In the genomic region with DNA sequence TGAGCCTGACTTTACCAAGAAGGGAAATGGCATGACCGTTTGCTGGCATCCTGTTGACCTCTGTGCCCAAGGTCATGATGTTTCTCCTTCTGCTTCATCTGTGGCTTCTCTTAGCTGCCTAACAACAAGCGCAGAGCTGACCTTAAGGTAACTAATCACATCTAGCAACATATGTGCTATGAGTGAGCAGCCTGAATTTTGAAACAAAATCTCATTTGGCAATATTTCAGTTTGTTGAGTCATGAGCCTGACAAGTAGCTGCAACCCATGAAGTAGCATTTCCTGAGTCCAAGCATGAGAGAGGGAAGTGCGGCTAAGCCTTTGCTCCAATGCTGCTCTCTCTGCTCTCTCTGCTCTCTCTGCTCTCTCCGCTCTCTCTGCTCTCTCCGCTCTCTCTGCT, we compare ENCODE assay signal across 12 mouse cellular contexts. TPM values are rescaled to one million over a fixed set of nuclear protein-coding genes. Genes with fewer than 3 reads are reported as not detected.
DNase-seq lines count a peak whose midpoint lies in the region; ATAC-seq lines count a peak whose summit lies in the region.
"Had no signal": no experiment of that assay in that cellular context is flagged by ENCODE, and none has a peak within 500 bp of the region (broad histone marks: within the 10 kb centered on the region; RNA-seq: fewer than 3 reads in every experiment).

No protein-coding gene starts in this region.

- DNase-seq in adrenal gland, adult (ENCODE audit: inconsistent age in 2 of 2, low spot score in 1 of 2), result peak; percentile 19 to 83
- no peak for DNase-seq in adrenal gland, postnatal 25 days
- peak; percentile 3 for DNase-seq in right cerebral cortex, adult 18-20 months
- DNase-seq in right cerebral cortex, postnatal 4 days, result no peak
- DNase-seq in cerebellum, adult 9-10 months, result no peak
- no peak for DNase-seq in embryo, embryonic 10.5 days (ENCODE audit: low spot score)

- whole genome bisulfite sequencing in kidney, embryonic 16.5 days, result 87% methylated on average over 5 of the region's 5 CpGs

- H3K4me3 ChIP-seq in kidney, embryonic 16.5 days (ENCODE audit: low read length), result no peak overlapping the region
- H3K4me3 ChIP-seq: hindbrain, embryonic 12.5 days; limb, embryonic 10.5 days had no signal

- no peaks in the 10 kb centered on the region for H3K27me3 ChIP-seq in kidney, embryonic 16.5 days (ENCODE audit: insufficient read depth, low read length)
- H3K27me3 ChIP-seq: hindbrain, embryonic 12.5 days had no signal

- no peak overlapping the region for H3K9ac ChIP-seq in kidney, embryonic 16.5 days (replicated peaks; ENCODE audit: low read length)
- H3K9ac ChIP-seq: hindbrain, embryonic 12.5 days had no signal

- no peaks in the 10 kb centered on the region for H3K9me3 ChIP-seq in kidney, embryonic 16.5 days (ENCODE audit: low read length)
- H3K9me3 ChIP-seq: hindbrain, embryonic 12.5 days; limb, embryonic 10.5 days had no signal

- H3K4me2 ChIP-seq in kidney, embryonic 16.5 days (replicated peaks; ENCODE audit: low read depth, low read length), result no peak overlapping the region
- H3K4me2 ChIP-seq: hindbrain, embryonic 12.5 days had no signal

- peaks cover 13% of the 10 kb centered on the region; the same call in 1 of the 2 replicates for H3K4me1 ChIP-seq in kidney, embryonic 16.5 days (ENCODE audit: insufficient read depth, low read length)
- H3K4me1 ChIP-seq: hindbrain, embryonic 12.5 days; limb, embryonic 10.5 days had no signal

- H3K36me3 ChIP-seq in kidney, embryonic 16.5 days (ENCODE audit: insufficient read depth, low read length), result no peaks in the 10 kb centered on the region
- H3K36me3 ChIP-seq: hindbrain, embryonic 12.5 days; limb, embryonic 10.5 days had no signal

- no peak overlapping the region for H3K27ac ChIP-seq in kidney, embryonic 16.5 days (ENCODE audit: low read length)
- H3K27ac ChIP-seq: hindbrain, embryonic 12.5 days; limb, embryonic 10.5 days had no signal

- peak; percentile 85 to 88 for ATAC-seq in hematopoietic stem cell, adult 5-6 weeks (replicated peaks in 1 of 2; ENCODE audit: insufficient read depth in 1 of 2, low FRiP score in 2 of 2, low TSS enrichment in 1 of 2, low read depth in 1 of 2, poor library complexity in 2 of 2, severe bottlenecking in 2 of 2)
- ATAC-seq in kidney, embryonic 16.5 days (ENCODE audit: low FRiP score, low TSS enrichment), result no peak

RNA-seq across cellular contexts. Expression of a gene that starts 9.4 kb away (rescaled TPM):
- total RNA-seq in adrenal gland, postnatal 25 days (2021), result 0.73 and 1.00 TPM in 2 replicates
- total RNA-seq in hematopoietic stem cell, adult 5-6 weeks (2017), result not detected in 2 replicates
- 0.75 and 1.5 TPM in 2 replicates for polyA plus RNA-seq in kidney, embryonic 16.5 days (2015; fragmentation: Nextera tagmentation; extraction: Ambion mirVana)
- polyA plus RNA-seq: neural tube, embryonic 11.5 days had no signal

RNA-seq across cellular contexts. Expression of a gene that starts 22.0 kb away (rescaled TPM):
- 1.1 TPM in 1 of 2 replicates, not detected in the other for total RNA-seq in adrenal gland, postnatal 25 days (2021)
- total RNA-seq in hematopoietic stem cell, adult 5-6 weeks (2017), result 59.1 and 228 TPM in 2 replicates
- 0.10 TPM in 1 of 2 replicates, not detected in the other for polyA plus RNA-seq in kidney, embryonic 16.5 days (2015; fragmentation: Nextera tagmentation; extraction: Ambion mirVana)
- total RNA-seq: layer of hippocampus, postnatal 10 days had no signal
- polyA plus RNA-seq: hindbrain, embryonic 12.5 days; limb, embryonic 10.5 days; neural tube, embryonic 11.5 days had no signal

RNA-seq across cellular contexts. Expression of a gene that starts 49.2 kb away (rescaled TPM):
- 12.4 and 18.7 TPM in 2 replicates for total RNA-seq in adrenal gland, postnatal 25 days (2021)
- 25.7 and 26.4 TPM in 2 replicates for total RNA-seq in hematopoietic stem cell, adult 5-6 weeks (2017)
- polyA plus RNA-seq in kidney, embryonic 16.5 days (2015; fragmentation: Nextera tagmentation; extraction: Ambion mirVana), result 40.0 and 41.5 TPM in 2 replicates

Comparison
In these comparisons a context has a peak if more than half of its experiments do, and no peak if none do; other contexts are left out.
1. DNase-seq: peak in adrenal gland, adult (2 of 2) and right cerebral cortex, adult 18-20 months (single experiment); none in adrenal gland, postnatal 25 days (single experiment), right cerebral cortex, postnatal 4 days (single experiment), cerebellum, adult 9-10 months (single experiment) and embryo, embryonic 10.5 days (single experiment).
2. RNA of a gene that starts 22.0 kb away (total RNA-seq): 59.1 to 228 TPM in hematopoietic stem cell, adult 5-6 weeks; 1.1 TPM in adrenal gland, postnatal 25 days; every median in the first group is over 10 times any median in the second.